Mouse (Mus musculus): ENCODE measurements around the gene Gclc. TPM values are rescaled to one million over a fixed set of nuclear protein-coding genes. Genes with fewer than 3 reads are reported as not detected.
"Not testable (repeated sequence)": the region's sequence is repeated elsewhere in the genome, so short reads cannot be mapped to it uniquely, and the experiment has no call there.

Gclc gene
- polyA plus RNA-seq, 1 experiment from 2014 or later: 18.1 TPM

DNA sequence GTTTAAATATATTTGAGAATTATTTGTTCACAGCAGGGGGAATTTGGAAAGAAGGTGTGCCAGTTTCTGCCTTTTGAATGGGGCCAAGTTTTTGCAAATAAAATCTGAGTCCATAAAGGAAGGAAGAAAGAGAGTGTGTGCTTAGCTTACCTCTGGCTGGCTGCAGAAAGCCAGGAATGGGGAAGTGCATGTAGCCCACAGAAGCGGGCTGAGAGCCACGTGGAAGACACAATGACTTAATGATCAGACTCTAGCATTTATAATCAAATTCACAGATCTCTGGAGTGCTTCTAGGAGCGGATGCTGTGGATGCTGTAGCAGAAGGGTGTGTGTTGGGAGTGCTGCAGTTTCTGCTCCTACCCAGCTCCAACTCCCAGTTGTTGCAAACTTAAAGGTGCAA lies 22.3 kb upstream of the Gclc start:
- peak; percentile 21 for DNase-seq (ENCODE audit: low spot score)
- TF ChIP-seq CTCF (IDR thresholded peaks at IDR 0.05; ENCODE audit: low read depth): no peak
- no peak for TF ChIP-seq EP300 (optimal IDR thresholded peaks at IDR 0.05)
- Histone ChIP-seq H3K4me3 (ENCODE audit: low read depth, low read length) (no peak overlapping the region), H3K4me2 (replicated peaks; ENCODE audit: low read depth) (no peak overlapping the region), H3K4me1 (replicated peaks; ENCODE audit: control insufficient read depth, insufficient read depth) (no peaks in the 10 kb centered on the region), H3K27ac (replicated peaks) (0 out of 2 replicates have a peak overlapping the region, but pooled peaks have one; percentile 30), H3K36me3 (ENCODE audit: control insufficient read depth, insufficient read depth, low read length) (no peaks in the 10 kb centered on the region), H3K9me3 (ENCODE audit: control insufficient read depth, low read length) (no peaks in the 10 kb centered on the region), H3K27me3 (ENCODE audit: control insufficient read depth, insufficient read depth, low read length) (no peaks in the 10 kb centered on the region), H3K9ac (ENCODE audit: low read length) (no peak overlapping the region)
- ATAC-seq (ENCODE audit: low FRiP score, low TSS enrichment): no peak
- 40% methylated on average over 3 of the region's 3 CpGs for WGBS

DNA sequence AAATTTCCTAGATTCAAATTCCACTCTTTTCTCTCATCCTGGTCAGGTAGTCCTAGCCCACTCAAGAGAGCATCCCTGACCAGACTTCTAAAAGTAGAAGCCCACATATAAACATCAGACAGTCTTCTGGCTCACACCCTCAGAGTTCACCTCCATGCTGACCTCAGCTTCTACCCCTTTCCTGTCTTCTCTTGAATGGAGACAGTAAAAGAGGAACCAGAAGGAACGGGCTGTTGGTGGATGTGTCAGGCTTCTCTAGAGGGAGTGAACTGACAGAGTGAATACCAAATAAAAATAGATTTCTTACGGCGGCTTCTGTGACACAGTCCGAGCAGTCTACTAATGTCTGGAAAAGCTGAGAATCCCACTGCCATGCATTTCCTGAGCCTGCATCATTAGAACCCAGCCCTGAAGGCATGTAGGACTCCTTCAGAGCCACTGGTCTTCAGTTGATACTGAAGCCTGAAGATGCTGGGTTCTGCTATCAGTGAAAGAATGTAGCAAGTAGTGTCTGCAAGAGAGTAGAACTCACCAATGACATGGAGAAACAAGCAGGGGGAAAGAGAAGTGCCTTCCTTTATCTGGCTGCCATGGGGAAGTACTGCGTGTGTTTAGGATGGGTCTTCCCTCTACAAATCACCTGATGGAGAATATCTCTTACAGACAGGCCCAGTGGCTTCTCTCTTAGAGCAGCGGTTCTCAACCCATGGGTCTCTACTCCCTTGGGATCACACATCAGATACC lies 16.9 kb upstream of the Gclc start:
- no peak for DNase-seq (ENCODE audit: low spot score)
- 86% methylated on average over 6 of the region's 6 CpGs for WGBS

DNA sequence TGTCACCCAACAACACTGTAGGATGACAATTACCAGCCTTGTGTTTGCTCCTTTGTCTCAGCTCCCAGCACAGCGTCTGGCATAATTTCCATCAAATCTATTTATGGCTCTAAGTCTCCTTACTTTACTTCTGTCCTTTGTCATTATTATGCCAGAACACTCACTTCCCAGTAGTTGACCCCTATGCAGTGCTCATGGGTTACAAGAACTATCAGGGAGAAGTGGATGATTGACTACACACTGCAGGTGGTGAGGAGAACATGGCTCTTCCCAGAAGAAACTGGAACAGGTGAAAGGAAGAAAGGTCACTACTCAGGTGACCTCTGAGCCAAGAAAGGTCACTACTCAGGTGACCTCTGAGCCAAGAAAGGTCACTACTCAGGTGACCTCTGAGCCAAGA lies 12.9 kb upstream of the Gclc start:
- no peak overlapping the region for H3K4me2 ChIP-seq (replicated peaks; ENCODE audit: low read depth)
- TF ChIP-seq CTCF (IDR thresholded peaks at IDR 0.05; ENCODE audit: low read depth) (no peak), EP300 (optimal IDR thresholded peaks at IDR 0.05) (no peak)
- 63% methylated on average over 1 of the region's 1 CpGs for WGBS
- H3K27ac ChIP-seq (replicated peaks): no peak overlapping the region
- H3K27me3 ChIP-seq (ENCODE audit: control insufficient read depth, insufficient read depth, low read length): no peaks in the 10 kb centered on the region
- no peak overlapping the region for H3K9ac ChIP-seq (ENCODE audit: low read length)
- ATAC-seq (ENCODE audit: low FRiP score, low TSS enrichment) (no peak), DNase-seq (ENCODE audit: low spot score) (no peak)
- no peaks in the 10 kb centered on the region for H3K4me1 ChIP-seq (replicated peaks; ENCODE audit: control insufficient read depth, insufficient read depth)
- H3K36me3 ChIP-seq (ENCODE audit: control insufficient read depth, insufficient read depth, low read length): no peaks in the 10 kb centered on the region
- no peaks in the 10 kb centered on the region for H3K9me3 ChIP-seq (ENCODE audit: control insufficient read depth, low read length)
- no peak overlapping the region for H3K4me3 ChIP-seq (ENCODE audit: low read depth, low read length)

More for the DNA sequence above, 16.9 kb upstream of the Gclc start:
- Histone ChIP-seq H3K36me3 (ENCODE audit: control insufficient read depth, insufficient read depth, low read length) (no peaks in the 10 kb centered on the region), H3K4me3 (ENCODE audit: low read depth, low read length) (no peak overlapping the region), H3K9ac (ENCODE audit: low read length) (no peak overlapping the region), H3K27me3 (ENCODE audit: control insufficient read depth, insufficient read depth, low read length) (no peaks in the 10 kb centered on the region), H3K4me2 (replicated peaks; ENCODE audit: low read depth) (no peak overlapping the region), H3K9me3 (ENCODE audit: control insufficient read depth, low read length) (no peaks in the 10 kb centered on the region), H3K27ac (replicated peaks) (no peak overlapping the region), H3K4me1 (replicated peaks; ENCODE audit: control insufficient read depth, insufficient read depth) (no peaks in the 10 kb centered on the region)
- ATAC-seq (ENCODE audit: low FRiP score, low TSS enrichment): no peak
- TF ChIP-seq CTCF (IDR thresholded peaks at IDR 0.05; ENCODE audit: low read depth) (no peak), EP300 (optimal IDR thresholded peaks at IDR 0.05) (no peak)

DNA sequence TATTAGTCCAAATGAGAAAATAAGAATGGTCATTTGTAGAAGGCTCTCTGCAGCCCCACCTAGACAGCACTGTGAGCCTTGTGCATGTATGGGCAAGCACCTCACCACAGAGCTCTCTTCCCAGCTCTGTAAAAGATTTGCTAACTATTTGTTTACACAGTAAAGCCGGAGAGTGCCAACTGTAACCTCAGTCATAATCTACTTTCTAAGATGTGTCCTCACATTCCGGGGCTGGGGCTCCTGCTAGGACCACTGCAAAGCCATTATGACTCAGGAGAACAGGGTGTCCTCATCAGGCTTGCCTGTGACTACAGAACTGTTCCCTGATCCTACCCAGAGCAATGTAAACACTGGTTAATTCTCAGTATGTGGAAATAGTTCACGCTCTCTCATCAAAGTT lies 9.5 kb upstream of the Gclc start:
- DNase-seq (ENCODE audit: low spot score) (peak; percentile 50), ATAC-seq (ENCODE audit: low FRiP score, low TSS enrichment) (peak; percentile 93)
- no peak overlapping the region for H3K9ac ChIP-seq (ENCODE audit: low read length)
- no peaks in the 10 kb centered on the region for H3K4me1 ChIP-seq (replicated peaks; ENCODE audit: control insufficient read depth, insufficient read depth)
- H3K4me2 ChIP-seq (replicated peaks; ENCODE audit: low read depth): no peak overlapping the region
- no peak overlapping the region for H3K4me3 ChIP-seq (ENCODE audit: low read depth, low read length)
- WGBS: 11% methylated on average over 3 of the region's 3 CpGs
- H3K27ac ChIP-seq (replicated peaks): no peak overlapping the region
- no peaks in the 10 kb centered on the region for H3K27me3 ChIP-seq (ENCODE audit: control insufficient read depth, insufficient read depth, low read length)
- no peaks in the 10 kb centered on the region for H3K36me3 ChIP-seq (ENCODE audit: control insufficient read depth, insufficient read depth, low read length)
- no peaks in the 10 kb centered on the region for H3K9me3 ChIP-seq (ENCODE audit: control insufficient read depth, low read length)
- TF ChIP-seq CTCF (IDR thresholded peaks at IDR 0.05; ENCODE audit: low read depth): no peak
- peak; percentile 96 for TF ChIP-seq EP300 (optimal IDR thresholded peaks at IDR 0.05)

DNA sequence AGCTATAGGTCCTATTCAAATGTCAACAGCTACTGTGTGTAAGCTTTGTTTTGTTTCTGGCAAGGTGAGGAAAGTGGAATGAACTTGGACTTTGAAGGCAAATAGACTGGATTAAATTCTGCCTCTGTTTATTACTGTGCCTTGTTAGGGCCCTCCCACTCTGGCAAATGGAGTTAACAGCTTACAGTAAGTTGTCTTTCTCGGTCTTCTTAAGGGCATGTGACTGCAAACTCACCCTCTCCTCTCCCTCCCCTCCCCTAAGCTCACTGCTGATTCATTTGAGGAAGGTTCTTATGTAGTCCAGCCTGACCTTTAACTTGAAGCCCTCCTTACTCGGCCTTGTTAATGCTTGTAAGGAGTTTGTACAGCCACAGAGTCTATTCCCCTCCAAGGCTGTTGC lies 8.0 kb upstream of the Gclc start:
- Histone ChIP-seq H3K4me2 (replicated peaks; ENCODE audit: low read depth) (no peak overlapping the region), H3K9me3 (ENCODE audit: control insufficient read depth, low read length) (no peaks in the 10 kb centered on the region), H3K4me3 (ENCODE audit: low read depth, low read length) (no peak overlapping the region), H3K27ac (replicated peaks) (0 out of 2 replicates have a peak overlapping the region, but pooled peaks have one; percentile 13), H3K36me3 (ENCODE audit: control insufficient read depth, insufficient read depth, low read length) (no peaks in the 10 kb centered on the region), H3K9ac (ENCODE audit: low read length) (no peak overlapping the region), H3K4me1 (replicated peaks; ENCODE audit: control insufficient read depth, insufficient read depth) (0 out of 2 replicates have a peak, but pooled peaks cover 2% of the 10 kb centered on the region), H3K27me3 (ENCODE audit: control insufficient read depth, insufficient read depth, low read length) (no peaks in the 10 kb centered on the region)
- WGBS: 17% methylated on average over 2 of the region's 2 CpGs
- DNase-seq (ENCODE audit: low spot score): no peak
- TF ChIP-seq EP300 (optimal IDR thresholded peaks at IDR 0.05) (no peak), CTCF (IDR thresholded peaks at IDR 0.05; ENCODE audit: low read depth) (no peak)
- ATAC-seq (ENCODE audit: low FRiP score, low TSS enrichment): peak; percentile 36; the same call in 1 of the 2 replicates

DNA sequence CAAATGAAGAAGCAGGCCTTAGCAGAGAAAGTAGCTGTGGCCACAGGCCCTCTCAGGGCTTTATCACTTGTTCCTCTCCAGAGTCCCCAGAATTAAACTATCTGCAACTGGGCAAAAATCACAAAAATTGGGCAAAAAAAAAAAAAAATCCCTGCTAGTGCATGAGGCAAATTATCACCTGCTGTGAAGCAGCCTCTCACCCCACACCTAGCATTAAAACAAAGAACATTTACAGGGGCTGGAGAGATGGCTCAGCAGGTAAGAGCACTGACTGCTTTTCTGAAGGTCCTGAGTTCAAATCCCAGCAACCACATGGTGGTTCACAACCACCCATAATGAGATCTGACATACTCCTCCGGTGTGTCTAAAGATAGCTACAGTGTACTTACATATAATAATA lies 6.0 kb upstream of the Gclc start:
- DNase-seq (ENCODE audit: low spot score): not testable (repeated sequence)

More for the DNA sequence above, 6.0 kb upstream of the Gclc start:
- ATAC-seq (ENCODE audit: low FRiP score, low TSS enrichment); H3K27ac ChIP-seq (replicated peaks); H3K36me3 ChIP-seq (ENCODE audit: control insufficient read depth, insufficient read depth, low read length); H3K9me3 ChIP-seq (ENCODE audit: control insufficient read depth, low read length); H3K9ac ChIP-seq (ENCODE audit: low read length); H3K4me3 ChIP-seq (ENCODE audit: low read depth, low read length); H3K4me1 ChIP-seq (replicated peaks; ENCODE audit: control insufficient read depth, insufficient read depth); H3K27me3 ChIP-seq (ENCODE audit: control insufficient read depth, insufficient read depth, low read length); H3K4me2 ChIP-seq (replicated peaks; ENCODE audit: low read depth): not testable (repeated sequence)
- WGBS: 90% methylated on average over 1 of the region's 1 CpGs

Data from stomach, postnatal 0 days (tissue).